Mouse (Mus musculus): ENCODE measurements around the gene Usp12.

- TF ChIP-seq CTCF (conservative IDR thresholded peaks at IDR 0.05; ENCODE audit: low read length), result no peak
- no peak for TF ChIP-seq POU5F1 (IDR thresholded peaks at IDR 0.05; ENCODE audit: borderline replicate concordance, low read length)
- no peak for TF ChIP-seq NANOG (IDR thresholded peaks at IDR 0.05; ENCODE audit: borderline replicate concordance, low read length)
Observed at GRCm38 (mm10) chr5:146793630-146794083, 1.1 kb downstream of the Usp12 start.
